Comparison of ENCODE assay signal across 26 mouse cellular contexts in the genomic region with DNA sequence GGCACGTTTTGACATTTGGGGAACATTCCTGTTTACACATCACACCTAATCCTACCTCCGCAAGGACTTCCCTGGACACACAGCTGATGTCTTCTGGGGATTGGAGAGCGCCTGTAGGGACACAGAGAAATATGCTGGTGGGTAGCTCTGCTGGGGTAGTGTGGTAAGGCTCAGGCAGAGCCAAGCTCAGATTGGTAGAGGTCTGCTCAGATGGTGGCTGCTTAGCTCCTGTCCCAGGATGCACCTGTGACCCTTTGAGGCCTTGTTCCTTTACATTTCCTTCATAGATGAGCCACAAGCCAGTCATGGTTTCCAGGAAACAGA. TPM values are rescaled to one million over a fixed set of nuclear protein-coding genes. Genes with fewer than 3 reads are reported as not detected.
DNase-seq lines count a peak whose midpoint lies in the region; ATAC-seq lines count a peak whose summit lies in the region.
"Had no signal": no experiment of that assay in that cellular context is flagged by ENCODE, and none has a peak within 500 bp of the region (broad histone marks: within the 10 kb centered on the region; RNA-seq: fewer than 3 reads in every experiment).

No protein-coding gene starts in this region.

- H3K27me3 ChIP-seq in forebrain, embryonic 16.5 days (replicated peaks; ENCODE audit: control insufficient read depth, insufficient read depth, low read length), result no peaks in the 10 kb centered on the region
- 0 out of 2 replicates have a peak, but pooled peaks cover 5% of the 10 kb centered on the region for H3K27me3 ChIP-seq in forebrain, embryonic 10.5 days (ENCODE audit: poor library complexity, severe bottlenecking)
- 0 out of 2 replicates have a peak, but pooled peaks cover 3% of the 10 kb centered on the region for H3K27me3 ChIP-seq in limb, embryonic 13.5 days
- no peaks in the 10 kb centered on the region for H3K27me3 ChIP-seq in limb, embryonic 10.5 days (ENCODE audit: low read depth, poor library complexity, severe bottlenecking)
- no peaks in the 10 kb centered on the region for H3K27me3 ChIP-seq in neural tube, embryonic 11.5 days (ENCODE audit: control insufficient read depth, insufficient read depth, low read length)
- H3K27me3 ChIP-seq: CH12.LX; embryonic facial prominence, embryonic 12.5 days; forebrain, embryonic 15.5 days; heart, embryonic 15.5 days; Patski had no signal

- DNase-seq in forebrain, embryonic 10.5 days (ENCODE audit: extremely low spot score, low spot score), result no peak
- no peak for DNase-seq in limb, embryonic 10.5 days (ENCODE audit: low spot score)
- peak; percentile 22 for DNase-seq in neural tube, embryonic 11.5 days (ENCODE audit: low spot score)
- no peak for DNase-seq in neural tube, embryonic 10.5 days (ENCODE audit: extremely low spot score, low spot score)
- no peak for DNase-seq in testis, postnatal 10 days (ENCODE audit: low spot score)
- DNase-seq: adrenal gland, postnatal 10 days; adrenal gland, postnatal 36 days; B cell, adult 2 months; cerebellum, adult 18-20 months; cerebellum, adult 9-10 months; cerebellum, postnatal 14 days; gastrocnemius, adult 2 months; heart, adult 11 months; heart, postnatal 14 days had no signal

- no peak overlapping the region for H3K4me3 ChIP-seq in forebrain, embryonic 16.5 days (replicated peaks; ENCODE audit: low read length)
- H3K4me3 ChIP-seq in forebrain, embryonic 10.5 days, result no peak overlapping the region
- no peak overlapping the region for H3K4me3 ChIP-seq in limb, embryonic 13.5 days
- H3K4me3 ChIP-seq in limb, embryonic 10.5 days, result no peak overlapping the region
- H3K4me3 ChIP-seq in neural tube, embryonic 11.5 days (ENCODE audit: low read depth, low read length), result no peak overlapping the region
- H3K4me3 ChIP-seq: embryonic facial prominence, embryonic 12.5 days; forebrain, embryonic 15.5 days; gastrocnemius, adult 2 months; heart, embryonic 12.5 days; heart, embryonic 15.5 days had no signal

- no peaks in the 10 kb centered on the region for H3K4me1 ChIP-seq in forebrain, embryonic 16.5 days (replicated peaks; ENCODE audit: control insufficient read depth, insufficient read depth, low read length)
- H3K4me1 ChIP-seq in forebrain, embryonic 10.5 days, result no peaks in the 10 kb centered on the region
- no peaks in the 10 kb centered on the region for H3K4me1 ChIP-seq in limb, embryonic 13.5 days
- no peaks in the 10 kb centered on the region for H3K4me1 ChIP-seq in limb, embryonic 10.5 days
- no peaks in the 10 kb centered on the region for H3K4me1 ChIP-seq in neural tube, embryonic 11.5 days (ENCODE audit: control insufficient read depth, insufficient read depth, low read length)
- H3K4me1 ChIP-seq: embryonic facial prominence, embryonic 12.5 days; forebrain, embryonic 15.5 days had no signal

- no peaks in the 10 kb centered on the region for H3K9me3 ChIP-seq in forebrain, embryonic 16.5 days (ENCODE audit: control insufficient read depth, low read length)
- no peaks in the 10 kb centered on the region for H3K9me3 ChIP-seq in forebrain, embryonic 10.5 days
- H3K9me3 ChIP-seq in limb, embryonic 13.5 days, result no peaks in the 10 kb centered on the region
- no peaks in the 10 kb centered on the region for H3K9me3 ChIP-seq in limb, embryonic 10.5 days (replicated peaks)
- H3K9me3 ChIP-seq in neural tube, embryonic 11.5 days (ENCODE audit: control insufficient read depth, low read length), result no peaks in the 10 kb centered on the region
- H3K9me3 ChIP-seq: embryonic facial prominence, embryonic 12.5 days; forebrain, embryonic 15.5 days; G1E; heart, embryonic 12.5 days; heart, embryonic 15.5 days had no signal

- H3K27ac ChIP-seq in forebrain, embryonic 16.5 days (ENCODE audit: low read length), result no peak overlapping the region
- H3K27ac ChIP-seq in forebrain, embryonic 10.5 days, result no peak overlapping the region
- H3K27ac ChIP-seq in limb, embryonic 13.5 days, result no peak overlapping the region
- H3K27ac ChIP-seq in limb, embryonic 10.5 days, result no peak overlapping the region
- H3K27ac ChIP-seq in neural tube, embryonic 11.5 days (ENCODE audit: low read depth, low read length), result no peak overlapping the region
- H3K27ac ChIP-seq: embryonic facial prominence, embryonic 12.5 days; forebrain, embryonic 15.5 days; gastrocnemius, adult 2 months; heart, embryonic 15.5 days; hindbrain, embryonic 14.5 days; hindbrain, postnatal 0 days had no signal

- H3K4me2 ChIP-seq in forebrain, embryonic 16.5 days (ENCODE audit: low read length), result no peak overlapping the region
- H3K4me2 ChIP-seq in limb, embryonic 13.5 days (replicated peaks), result no peak overlapping the region
- no peak overlapping the region for H3K4me2 ChIP-seq in neural tube, embryonic 11.5 days (ENCODE audit: low read depth)
- H3K4me2 ChIP-seq: embryonic facial prominence, embryonic 12.5 days; forebrain, embryonic 15.5 days; heart, embryonic 12.5 days; heart, embryonic 15.5 days; hindbrain, embryonic 14.5 days had no signal

- H3K36me3 ChIP-seq in forebrain, embryonic 16.5 days (ENCODE audit: control insufficient read depth, insufficient read depth), result no peaks in the 10 kb centered on the region
- no peaks in the 10 kb centered on the region for H3K36me3 ChIP-seq in forebrain, embryonic 10.5 days (replicated peaks)
- no peaks in the 10 kb centered on the region for H3K36me3 ChIP-seq in limb, embryonic 13.5 days
- no peaks in the 10 kb centered on the region for H3K36me3 ChIP-seq in limb, embryonic 10.5 days
- H3K36me3 ChIP-seq in neural tube, embryonic 11.5 days (ENCODE audit: control insufficient read depth, insufficient read depth, low read length), result no peaks in the 10 kb centered on the region
- H3K36me3 ChIP-seq: embryonic facial prominence, embryonic 12.5 days; forebrain, embryonic 15.5 days; G1E; heart, embryonic 12.5 days; heart, embryonic 15.5 days had no signal

- H3K9ac ChIP-seq in forebrain, embryonic 16.5 days (replicated peaks; ENCODE audit: low read depth, low read length), result no peak overlapping the region
- no peak overlapping the region for H3K9ac ChIP-seq in limb, embryonic 13.5 days
- H3K9ac ChIP-seq in neural tube, embryonic 11.5 days (ENCODE audit: low read length), result no peak overlapping the region
- H3K9ac ChIP-seq: embryonic facial prominence, embryonic 12.5 days; forebrain, embryonic 15.5 days; heart, embryonic 12.5 days; heart, embryonic 15.5 days; hindbrain, embryonic 14.5 days had no signal

- 53% methylated on average over 3 of the region's 3 CpGs for WGBS in forebrain, embryonic 16.5 days
- WGBS in forebrain, embryonic 10.5 days, result 76% methylated on average over 3 of the region's 3 CpGs
- WGBS in limb, embryonic 13.5 days, result 69% methylated on average over 3 of the region's 3 CpGs
- WGBS in limb, embryonic 10.5 days, result 73% methylated on average over 3 of the region's 3 CpGs
- WGBS in neural tube, embryonic 11.5 days, result 72% methylated on average over 3 of the region's 3 CpGs

- peak; percentile 7; the same call in 1 of the 2 replicates for ATAC-seq in forebrain, embryonic 16.5 days
- peak; percentile 62 for ATAC-seq in limb, embryonic 13.5 days (ENCODE audit: low FRiP score, low read depth)
- no peak for ATAC-seq in neural tube, embryonic 11.5 days (ENCODE audit: insufficient read depth, low FRiP score, low TSS enrichment)
- ATAC-seq: inflammation-experienced regulatory T-cells, adult 6 months; Patski had no signal

RNA-seq across cellular contexts. Expression of gene Psmc1, which starts 9.3 kb away (rescaled TPM):
- polyA plus RNA-seq in forebrain, embryonic 16.5 days (2015; fragmentation: Nextera tagmentation; extraction: Ambion mirVana), result 275 and 276 TPM in 2 replicates
- 414 and 431 TPM in 2 replicates for polyA plus RNA-seq in forebrain, embryonic 10.5 days (2016; fragmentation: Nextera tagmentation; extraction: Ambion mirVana)
- polyA plus RNA-seq in limb, embryonic 13.5 days (2015; fragmentation: Nextera tagmentation; extraction: Ambion mirVana), result 292 and 295 TPM in 2 replicates
- 399 and 416 TPM in 2 replicates for polyA plus RNA-seq in limb, embryonic 10.5 days (2016; fragmentation: Nextera tagmentation; extraction: Ambion mirVana)
- polyA plus RNA-seq in neural tube, embryonic 11.5 days (2014; fragmentation: Nextera tagmentation; extraction: Ambion mirVana), result 427 and 432 TPM in 2 replicates

RNA-seq across cellular contexts. Expression of gene Nrde2, which starts 58.8 kb away (rescaled TPM):
- 15.7 and 16.8 TPM in 2 replicates for polyA plus RNA-seq in forebrain, embryonic 16.5 days (2015; fragmentation: Nextera tagmentation; extraction: Ambion mirVana)
- 12.9 and 15.5 TPM in 2 replicates for polyA plus RNA-seq in forebrain, embryonic 10.5 days (2016; fragmentation: Nextera tagmentation; extraction: Ambion mirVana)
- 15.2 and 15.5 TPM in 2 replicates for polyA plus RNA-seq in limb, embryonic 13.5 days (2015; fragmentation: Nextera tagmentation; extraction: Ambion mirVana)
- polyA plus RNA-seq in limb, embryonic 10.5 days (2016; fragmentation: Nextera tagmentation; extraction: Ambion mirVana), result 15.5 and 16.3 TPM in 2 replicates
- 11.9 and 13.6 TPM in 2 replicates for polyA plus RNA-seq in neural tube, embryonic 11.5 days (2014; fragmentation: Nextera tagmentation; extraction: Ambion mirVana)
